In genomic region chrX:75818647-75819271, GRCm38 (mm10) we compare ENCODE assay signal across 15 mouse cellular contexts. TPM values are rescaled to one million over a fixed set of nuclear protein-coding genes. Genes with fewer than 3 reads are reported as not detected.
DNase-seq lines count a peak whose midpoint lies in the region; ATAC-seq and TF ChIP-seq lines count a peak whose summit lies in the region.
"Had no signal": no experiment of that assay in that cellular context is flagged by ENCODE, and none has a peak within 500 bp of the region (broad histone marks: within the 10 kb centered on the region; RNA-seq: fewer than 3 reads in every experiment).

No protein-coding gene starts in this region.

- 41% methylated on average over 1 of the region's 1 CpGs for WGBS in embryonic facial prominence, embryonic 11.5 days
- 58% methylated on average over 1 of the region's 1 CpGs for WGBS in embryonic facial prominence, embryonic 10.5 days
- 38% methylated on average over 1 of the region's 1 CpGs for WGBS in limb, embryonic 14.5 days
- WGBS in midbrain, embryonic 16.5 days = 77% methylated on average over 1 of the region's 1 CpGs

- H3K4me2 ChIP-seq in embryonic facial prominence, embryonic 11.5 days (ENCODE audit: low read depth, low read length) = no peak overlapping the region
- no peak overlapping the region for H3K4me2 ChIP-seq in limb, embryonic 14.5 days (replicated peaks; ENCODE audit: low read depth, low read length, severe bottlenecking)
- no peak overlapping the region for H3K4me2 ChIP-seq in midbrain, embryonic 16.5 days (ENCODE audit: low read length)
- H3K4me2 ChIP-seq: liver, embryonic 12.5 days had no signal

- peak; percentile 17 for DNase-seq in embryonic facial prominence, embryonic 11.5 days (ENCODE audit: low spot score)
- no peak for DNase-seq in embryonic facial prominence, embryonic 10.5 days (ENCODE audit: low spot score)
- peak; percentile 9 for DNase-seq in kidney, postnatal 14 days
- no peak for DNase-seq in kidney, postnatal 4 days
- DNase-seq in limb, embryonic 14.5 days (ENCODE audit: low spot score) = no peak
- no peak for DNase-seq in adrenal gland, postnatal 25 days
- DNase-seq: adrenal gland, postnatal 14 days; B cell, adult 2 months; cerebellum, adult 8-10 months; gastrocnemius, postnatal 25 days; midbrain, embryonic 14.5 days; spleen, adult 18-20 months had no signal

- no peaks in the 10 kb centered on the region for H3K4me1 ChIP-seq in embryonic facial prominence, embryonic 11.5 days (ENCODE audit: control insufficient read depth, insufficient read depth, low read length)
- no peaks in the 10 kb centered on the region for H3K4me1 ChIP-seq in embryonic facial prominence, embryonic 10.5 days
- H3K4me1 ChIP-seq in bone marrow macrophage, adult 2 months (ENCODE audit: control insufficient read depth, insufficient read depth, low read length) = peaks cover 10% of the 10 kb centered on the region; the same call in 1 of the 2 replicates
- H3K4me1 ChIP-seq in limb, embryonic 14.5 days (ENCODE audit: control insufficient read depth, insufficient read depth, low read length) = no peaks in the 10 kb centered on the region
- H3K4me1 ChIP-seq in midbrain, embryonic 16.5 days (ENCODE audit: control insufficient read depth, insufficient read depth, low read length) = no peaks in the 10 kb centered on the region
- H3K4me1 ChIP-seq: liver, embryonic 12.5 days had no signal

- no peak overlapping the region for H3K27ac ChIP-seq in embryonic facial prominence, embryonic 11.5 days (replicated peaks; ENCODE audit: low read depth, low read length)
- no peak overlapping the region for H3K27ac ChIP-seq in embryonic facial prominence, embryonic 10.5 days (replicated peaks)
- peak overlapping the region; percentile 34 for H3K27ac ChIP-seq in bone marrow macrophage, adult 2 months (ENCODE audit: insufficient read depth, low read depth, low read length)
- 0 out of 2 replicates have a peak overlapping the region, but pooled peaks have one; percentile 13 for H3K27ac ChIP-seq in limb, embryonic 14.5 days (replicated peaks; ENCODE audit: low read depth, low read length)
- H3K27ac ChIP-seq in midbrain, embryonic 16.5 days (ENCODE audit: low read length) = no peak overlapping the region
- H3K27ac ChIP-seq: liver, embryonic 12.5 days had no signal

- no peak overlapping the region for H3K9ac ChIP-seq in embryonic facial prominence, embryonic 11.5 days (replicated peaks; ENCODE audit: low read length)
- no peak overlapping the region for H3K9ac ChIP-seq in limb, embryonic 14.5 days (ENCODE audit: low read depth, low read length, severe bottlenecking)
- no peak overlapping the region for H3K9ac ChIP-seq in midbrain, embryonic 16.5 days (ENCODE audit: low read depth, low read length)
- H3K9ac ChIP-seq: liver, embryonic 12.5 days had no signal

- H3K4me3 ChIP-seq in embryonic facial prominence, embryonic 11.5 days (ENCODE audit: low read depth, low read length) = no peak overlapping the region
- no peak overlapping the region for H3K4me3 ChIP-seq in embryonic facial prominence, embryonic 10.5 days
- H3K4me3 ChIP-seq in bone marrow macrophage, adult 2 months (ENCODE audit: insufficient read depth, low read length) = no peak overlapping the region
- H3K4me3 ChIP-seq in limb, embryonic 14.5 days (replicated peaks; ENCODE audit: low read length) = no peak overlapping the region
- no peak overlapping the region for H3K4me3 ChIP-seq in midbrain, embryonic 16.5 days (ENCODE audit: low read depth, low read length)
- H3K4me3 ChIP-seq: liver, embryonic 12.5 days had no signal

- H3K27me3 ChIP-seq in embryonic facial prominence, embryonic 11.5 days (ENCODE audit: control insufficient read depth, insufficient read depth, low read length) = no peaks in the 10 kb centered on the region
- H3K27me3 ChIP-seq in embryonic facial prominence, embryonic 10.5 days (replicated peaks; ENCODE audit: low read depth, poor library complexity, severe bottlenecking) = no peaks in the 10 kb centered on the region
- H3K27me3 ChIP-seq in limb, embryonic 14.5 days (ENCODE audit: control insufficient read depth, insufficient read depth, low read length) = no peaks in the 10 kb centered on the region
- H3K27me3 ChIP-seq in midbrain, embryonic 16.5 days (ENCODE audit: control insufficient read depth, insufficient read depth, low read depth, low read length) = no peaks in the 10 kb centered on the region
- H3K27me3 ChIP-seq: liver, embryonic 12.5 days had no signal

- no peak for TF ChIP-seq POLR2A in bone marrow macrophage, adult 2 months (IDR thresholded peaks at IDR 0.05; ENCODE audit: borderline replicate concordance, low read depth, low read length)
- no peak for TF ChIP-seq POLR2A in limb, embryonic 14.5 days (IDR thresholded peaks at IDR 0.05; ENCODE audit: borderline replicate concordance, extremely low read depth, insufficient read depth, insufficient read length)

- no peak for TF ChIP-seq CTCF in bone marrow macrophage, adult 2 months (IDR thresholded peaks at IDR 0.05; ENCODE audit: low read depth, low read length)

- ATAC-seq in embryonic facial prominence, embryonic 11.5 days (replicated peaks; ENCODE audit: insufficient number of reproducible peaks, low FRiP score, low TSS enrichment, low read depth) = no peak
- no peak for ATAC-seq in limb, embryonic 14.5 days (ENCODE audit: low FRiP score, low read depth)
- no peak for ATAC-seq in midbrain, embryonic 16.5 days
- ATAC-seq: liver, embryonic 12.5 days had no signal

- H3K9me3 ChIP-seq in embryonic facial prominence, embryonic 11.5 days (replicated peaks; ENCODE audit: control insufficient read depth, low read length) = no peaks in the 10 kb centered on the region
- H3K9me3 ChIP-seq in embryonic facial prominence, embryonic 10.5 days = no peaks in the 10 kb centered on the region
- H3K9me3 ChIP-seq in limb, embryonic 14.5 days (ENCODE audit: control insufficient read depth, low read length) = no peaks in the 10 kb centered on the region
- H3K9me3 ChIP-seq in midbrain, embryonic 16.5 days (replicated peaks; ENCODE audit: control insufficient read depth, low read length, poor library complexity, severe bottlenecking) = no peaks in the 10 kb centered on the region
- H3K9me3 ChIP-seq: liver, embryonic 12.5 days had no signal

- H3K36me3 ChIP-seq in embryonic facial prominence, embryonic 11.5 days (replicated peaks; ENCODE audit: control insufficient read depth, insufficient read depth, low read depth, low read length) = no peaks in the 10 kb centered on the region
- no peaks in the 10 kb centered on the region for H3K36me3 ChIP-seq in embryonic facial prominence, embryonic 10.5 days (replicated peaks)
- H3K36me3 ChIP-seq in limb, embryonic 14.5 days (ENCODE audit: control insufficient read depth, insufficient read depth, low read length) = no peaks in the 10 kb centered on the region
- no peaks in the 10 kb centered on the region for H3K36me3 ChIP-seq in midbrain, embryonic 16.5 days (ENCODE audit: control insufficient read depth, insufficient read depth, low read length)
- H3K36me3 ChIP-seq: liver, embryonic 12.5 days had no signal

RNA-seq across cellular contexts. Expression of gene Pls3, which starts 56.2 kb away (rescaled TPM):
- polyA plus RNA-seq in embryonic facial prominence, embryonic 11.5 days (2014; fragmentation: Nextera tagmentation; extraction: Ambion mirVana) = 105 and 118 TPM in 2 replicates
- 72.4 and 73.1 TPM in 2 replicates for polyA plus RNA-seq in embryonic facial prominence, embryonic 10.5 days (2016; fragmentation: Nextera tagmentation; extraction: Ambion mirVana)
- polyA plus RNA-seq in bone marrow macrophage, adult 2 months (2012; ENCODE audit: insufficient read depth, insufficient read length, missing spikeins) = 16.2 TPM in 2 replicates
- 39.8 and 49.8 TPM in 2 replicates for polyA plus RNA-seq in limb, embryonic 14.5 days (2012; rRNA removed)
- polyA plus RNA-seq in limb, embryonic 14.5 days (2014; fragmentation: Nextera tagmentation; extraction: Ambion mirVana) = 107 and 110 TPM in 2 replicates
- 64.5 and 65.4 TPM in 2 replicates for total RNA-seq in adrenal gland, postnatal 25 days (2021)
- 31.1 and 31.4 TPM in 2 replicates for polyA plus RNA-seq in midbrain, embryonic 16.5 days (2015; fragmentation: Nextera tagmentation; extraction: Ambion mirVana)

Comparison
In these comparisons a context has a peak if more than half of its experiments do, and no peak if none do; other contexts are left out.
1. DNase-seq: peak in embryonic facial prominence, embryonic 11.5 days (single experiment) and kidney, postnatal 14 days (single experiment); none in embryonic facial prominence, embryonic 10.5 days (single experiment), kidney, postnatal 4 days (0 of 2), limb, embryonic 14.5 days (single experiment) and adrenal gland, postnatal 25 days (single experiment).
2. H3K27ac ChIP-seq: peak in bone marrow macrophage, adult 2 months (single experiment) and limb, embryonic 14.5 days (single experiment); none in embryonic facial prominence, embryonic 11.5 days (single experiment), embryonic facial prominence, embryonic 10.5 days (single experiment) and midbrain, embryonic 16.5 days (single experiment).